Mouse (Mus musculus): ENCODE data around the gene Epb42. TPM values are rescaled to one million over a fixed set of nuclear protein-coding genes. Genes with fewer than 3 reads are reported as not detected.

Epb42 gene
- total and polyA plus RNA-seq, 3 experiments = not detected

DNA sequence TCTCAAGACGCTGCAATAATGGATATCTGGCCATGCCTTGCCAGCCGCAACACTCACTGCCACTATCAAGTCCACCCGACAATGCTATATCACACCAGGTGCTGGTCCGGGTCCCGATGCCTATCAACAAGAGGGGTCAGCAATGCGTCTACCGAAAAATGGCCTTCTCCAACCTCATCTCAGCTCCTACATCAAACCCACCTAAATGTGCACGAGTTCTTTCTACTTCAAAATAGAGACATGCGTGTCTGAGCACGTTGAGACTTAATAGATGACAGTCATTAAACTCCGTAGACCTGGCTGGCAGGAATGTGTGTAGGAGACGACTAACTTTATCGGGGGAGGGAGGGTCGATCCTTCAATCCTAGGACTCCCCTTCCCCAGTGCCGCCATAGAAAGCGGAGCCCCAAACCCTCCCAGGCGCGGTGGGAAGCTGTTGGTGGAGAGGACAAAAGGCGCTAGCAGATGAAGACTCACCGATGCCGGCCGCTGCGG lies 66.8 kb downstream of the Epb42 start:
- H3K4me2 ChIP-seq (ENCODE audit: insufficient read depth, low read depth, poor library complexity, severe bottlenecking) = peak overlapping the region; percentile 85; the same call in 1 of the 2 replicates
- peak overlapping the region; percentile 83 to 98 (median 89) for H3K4me3 ChIP-seq (replicated peaks in 1 of 3; ENCODE audit: low read depth in 2 of 3, low read length in 2 of 3, poor library complexity in 1 of 3)
- no peaks in the 10 kb centered on the region for H3K27me3 ChIP-seq (replicated peaks)
- peaks cover 0 to 20% of the 10 kb centered on the region in 2 experiments for H3K36me3 ChIP-seq (replicated peaks in 1 of 2; ENCODE audit: control insufficient read depth in 1 of 2, insufficient read depth in 1 of 2, low read length in 1 of 2)
- in situ Hi-C loops (cut with MboI; ENCODE audit: low pct_ligation_motif_present, low pct_unique_long_range_greater_than_20kb, low sequenced_read_pairs) = no loop called here
- peaks cover 33% of the 10 kb centered on the region for H3K79me2 ChIP-seq (replicated peaks; ENCODE audit: control insufficient read depth, extremely low read depth, insufficient read depth, poor library complexity, severe bottlenecking)
- no peak for TF ChIP-seq JUN (IDR thresholded peaks at IDR 0.05; ENCODE audit: insufficient read depth, low read depth, low read length)
- TF ChIP-seq SIN3A (IDR thresholded peaks at IDR 0.05; ENCODE audit: low read length) = peak; percentile 25; the same call in 1 of the 2 replicates
- no peak for DNase-seq (ENCODE audit: extremely low read depth)
- H3K27ac ChIP-seq (ENCODE audit: insufficient read depth, low read depth) = peak overlapping the region; percentile 25; the same call in 1 of the 2 replicates
- dilution Hi-C loops (cut with MboI; ENCODE audit: extremely low pct_ligation_motif_present, extremely low pct_unique_long_range_greater_than_20kb, low sequenced_read_pairs) = no loop called here
- no peaks in the 10 kb centered on the region for H3K9me3 ChIP-seq (replicated peaks; ENCODE audit: low read length)
- peak overlapping the region; percentile 91 for H3K9ac ChIP-seq (ENCODE audit: insufficient read depth, low read depth)
- H3K4me1 ChIP-seq (ENCODE audit: control insufficient read depth in 1 of 2, insufficient read depth in 2 of 2) = peaks cover 0 to 29% of the 10 kb centered on the region in 2 experiments; a peak in 2 of 4 replicates

Other genes starting within 250 kb of the Epb42 start
- 10.1 and 12.9 TPM in 2 replicates for gene Cdan1, start 186.9 kb downstream of the Epb42 start, total RNA-seq (2012; rRNA removed)
- 5.8 and 7.8 TPM in 2 replicates for gene Cdan1, start 186.9 kb downstream of the Epb42 start, total RNA-seq (2014; rRNA removed)
- gene Cdan1, start 186.9 kb downstream of the Epb42 start, polyA plus RNA-seq (2012; ENCODE audit: insufficient read length, low read depth) = 13.8 and 14.8 TPM in 2 replicates
- gene Ttbk2, start 186.5 kb downstream of the Epb42 start, total RNA-seq (2012; rRNA removed) = 0.71 and 0.76 TPM in 2 replicates
- gene Ttbk2, start 186.5 kb downstream of the Epb42 start, total RNA-seq (2014; rRNA removed) = 1.1 and 1.4 TPM in 2 replicates
- gene Ttbk2, start 186.5 kb downstream of the Epb42 start, polyA plus RNA-seq (2012; ENCODE audit: insufficient read length, low read depth) = 1.00 and 1.2 TPM in 2 replicates
- gene Ubr1, start 66.4 kb downstream of the Epb42 start, total RNA-seq (2012; rRNA removed) = 15.4 and 16.0 TPM in 2 replicates
- gene Ubr1, start 66.4 kb downstream of the Epb42 start, total RNA-seq (2014; rRNA removed) = 10.7 and 11.6 TPM in 2 replicates
- gene Ubr1, start 66.4 kb downstream of the Epb42 start, polyA plus RNA-seq (2012; ENCODE audit: insufficient read length, low read depth) = 18.1 TPM in 2 replicates
- gene Tmem62, start 60.1 kb downstream of the Epb42 start, total RNA-seq (2012; rRNA removed) = 4.4 and 5.2 TPM in 2 replicates
- gene Tmem62, start 60.1 kb downstream of the Epb42 start, total RNA-seq (2014; rRNA removed) = 4.4 and 4.9 TPM in 2 replicates
- 2.9 and 5.3 TPM in 2 replicates for gene Tmem62, start 60.1 kb downstream of the Epb42 start, polyA plus RNA-seq (2012; ENCODE audit: insufficient read length, low read depth)
- gene Ccndbp1, start 28.7 kb downstream of the Epb42 start, total RNA-seq (2012; rRNA removed) = 20.4 and 23.4 TPM in 2 replicates
- gene Ccndbp1, start 28.7 kb downstream of the Epb42 start, total RNA-seq (2014; rRNA removed) = 33.4 and 33.6 TPM in 2 replicates
- gene Ccndbp1, start 28.7 kb downstream of the Epb42 start, polyA plus RNA-seq (2012; ENCODE audit: insufficient read length, low read depth) = 38.8 and 42.7 TPM in 2 replicates
- not detected in 2 replicates for gene Tgm5, start 48.8 kb upstream of the Epb42 start, total RNA-seq (2012; rRNA removed)
- not detected in 2 replicates for gene Tgm5, start 48.8 kb upstream of the Epb42 start, total RNA-seq (2014; rRNA removed)
- gene Tgm5, start 48.8 kb upstream of the Epb42 start, polyA plus RNA-seq (2012; ENCODE audit: insufficient read length, low read depth) = not detected in 2 replicates
- not detected in 2 replicates for gene Tgm7, start 72.7 kb upstream of the Epb42 start, total RNA-seq (2012; rRNA removed)
- not detected in 2 replicates for gene Tgm7, start 72.7 kb upstream of the Epb42 start, total RNA-seq (2014; rRNA removed)
- not detected in 2 replicates for gene Tgm7, start 72.7 kb upstream of the Epb42 start, polyA plus RNA-seq (2012; ENCODE audit: insufficient read length, low read depth)
- gene Adal, start 103.4 kb upstream of the Epb42 start, total RNA-seq (2012; rRNA removed) = 7.3 and 8.1 TPM in 2 replicates
- gene Adal, start 103.4 kb upstream of the Epb42 start, total RNA-seq (2014; rRNA removed) = 12.5 and 12.8 TPM in 2 replicates
- 10.0 and 10.4 TPM in 2 replicates for gene Adal, start 103.4 kb upstream of the Epb42 start, polyA plus RNA-seq (2012; ENCODE audit: insufficient read length, low read depth)
- 9.3 and 10.6 TPM in 2 replicates for gene Lcmt2, start 103.6 kb upstream of the Epb42 start, total RNA-seq (2012; rRNA removed)
- 5.7 and 6.4 TPM in 2 replicates for gene Lcmt2, start 103.6 kb upstream of the Epb42 start, total RNA-seq (2014; rRNA removed)
- gene Lcmt2, start 103.6 kb upstream of the Epb42 start, polyA plus RNA-seq (2012; ENCODE audit: insufficient read length, low read depth) = 11.7 and 12.3 TPM in 2 replicates
- gene Tubgcp4, start 133.6 kb upstream of the Epb42 start, total RNA-seq (2012; rRNA removed) = 27.8 and 29.1 TPM in 2 replicates
- 31.0 and 35.1 TPM in 2 replicates for gene Tubgcp4, start 133.6 kb upstream of the Epb42 start, total RNA-seq (2014; rRNA removed)
- gene Tubgcp4, start 133.6 kb upstream of the Epb42 start, polyA plus RNA-seq (2012; ENCODE audit: insufficient read length, low read depth) = 32.5 and 34.1 TPM in 2 replicates
- gene Zscan29, start 134.1 kb upstream of the Epb42 start, total RNA-seq (2012; rRNA removed) = 6.8 and 7.4 TPM in 2 replicates
- gene Zscan29, start 134.1 kb upstream of the Epb42 start, total RNA-seq (2014; rRNA removed) = 4.9 and 5.4 TPM in 2 replicates
- 7.0 and 7.3 TPM in 2 replicates for gene Zscan29, start 134.1 kb upstream of the Epb42 start, polyA plus RNA-seq (2012; ENCODE audit: insufficient read length, low read depth)
- gene Trp53bp1, start 234.3 kb upstream of the Epb42 start, total RNA-seq (2012; rRNA removed) = 41.7 and 55.2 TPM in 2 replicates
- gene Trp53bp1, start 234.3 kb upstream of the Epb42 start, total RNA-seq (2014; rRNA removed) = 30.1 and 38.0 TPM in 2 replicates
- gene Trp53bp1, start 234.3 kb upstream of the Epb42 start, polyA plus RNA-seq (2012; ENCODE audit: insufficient read length, low read depth) = 68.7 and 77.6 TPM in 2 replicates